Mouse (Mus musculus): ENCODE data around the gene Col26a1. TPM values are rescaled to one million over a fixed set of nuclear protein-coding genes. Genes with fewer than 3 reads are reported as not detected.

Col26a1 gene
- 136 and 141 TPM in 2 replicates for polyA plus RNA-seq (2015; fragmentation: Nextera tagmentation; extraction: Ambion mirVana)

DNA sequence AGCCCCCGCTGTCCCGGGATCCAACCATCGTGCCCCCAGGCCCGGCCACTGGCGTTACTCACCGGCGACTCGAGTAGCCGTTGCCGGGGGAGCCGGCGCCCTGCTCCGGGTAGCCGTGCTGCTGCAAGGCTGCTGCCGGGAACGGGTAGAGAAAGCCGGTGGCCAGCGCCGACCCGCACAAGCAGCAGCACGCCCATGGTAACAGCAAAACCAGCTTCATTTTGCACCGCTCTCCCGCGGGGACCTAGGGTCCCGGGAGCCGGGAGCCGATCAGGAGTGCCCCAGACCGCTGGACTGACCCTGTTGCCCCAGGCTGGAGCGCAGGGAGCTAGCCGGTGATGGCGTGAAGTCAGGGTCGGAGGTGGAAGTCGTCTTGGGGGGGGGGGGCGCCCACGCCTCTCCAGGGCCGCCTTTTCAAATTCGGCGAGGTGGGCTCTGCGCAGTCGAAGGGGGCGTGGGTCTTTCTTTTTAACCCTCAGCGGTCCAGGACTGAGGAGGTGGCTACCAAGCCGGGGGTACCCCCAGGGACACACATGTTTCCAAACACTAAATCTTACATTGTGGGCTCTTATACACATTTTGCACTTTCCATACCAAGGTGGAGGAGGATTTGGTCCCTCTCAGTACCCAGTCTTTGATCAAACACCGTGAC, at the start of gene Col26a1:
Col26a1 (minus strand) TSS at position 422 of the 652 bp plus-strand sequence.
- peak within 1 kb of the TSS; percentile 94 for H3K9ac ChIP-seq
- ATAC-seq (ENCODE audit: low FRiP score, low read depth), result peak; percentile 75
- H3K36me3 ChIP-seq, result peaks cover 10% of the 10 kb centered on the region
- under 1% methylated on average over 43 of the region's 44 CpGs for WGBS
- peaks cover 29% of the 10 kb centered on the region for H3K4me1 ChIP-seq
- H3K27me3 ChIP-seq, result no peaks in the 10 kb centered on the region
- peak within 1 kb of the TSS; percentile 83 for H3K4me2 ChIP-seq (replicated peaks)
- H3K4me3 ChIP-seq, result peak within 1 kb of the TSS; percentile 91
- no peaks in the 10 kb centered on the region for H3K9me3 ChIP-seq
- H3K27ac ChIP-seq, result peak within 1 kb of the TSS; percentile 90

DNA sequence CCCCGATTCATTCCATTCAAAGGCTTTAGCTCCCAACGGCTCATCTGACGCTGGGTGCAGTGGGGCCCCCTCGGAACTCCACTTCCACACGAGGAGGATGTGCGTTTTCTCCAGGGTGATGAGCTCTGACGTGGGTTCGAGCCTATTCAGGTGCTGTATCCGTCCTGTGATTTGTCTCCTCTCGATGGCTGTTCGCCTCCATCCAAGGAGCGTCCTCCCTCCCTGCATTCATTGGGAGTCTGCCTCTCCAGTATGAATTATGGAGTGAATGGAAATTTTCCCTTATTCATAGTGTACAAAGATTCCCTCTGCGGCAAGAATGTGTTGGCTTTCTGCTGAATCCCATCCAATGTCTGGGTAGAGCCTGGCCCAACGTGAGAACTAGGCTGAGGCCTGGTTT, 48.9 kb upstream of the Col26a1 start:
- H3K36me3 ChIP-seq, result peaks cover 4% of the 10 kb centered on the region
- no peaks in the 10 kb centered on the region for H3K27me3 ChIP-seq
- 85% methylated on average over 14 of the region's 14 CpGs for WGBS
- no peak overlapping the region for H3K4me3 ChIP-seq
- H3K4me1 ChIP-seq, result peaks cover 4% of the 10 kb centered on the region; the same call in 1 of the 2 replicates
- no peak overlapping the region for H3K9ac ChIP-seq
- no peak overlapping the region for H3K4me2 ChIP-seq (replicated peaks)
- ATAC-seq (ENCODE audit: low FRiP score, low read depth), result no peak
- H3K27ac ChIP-seq, result no peak overlapping the region
- no peaks in the 10 kb centered on the region for H3K9me3 ChIP-seq

DNA sequence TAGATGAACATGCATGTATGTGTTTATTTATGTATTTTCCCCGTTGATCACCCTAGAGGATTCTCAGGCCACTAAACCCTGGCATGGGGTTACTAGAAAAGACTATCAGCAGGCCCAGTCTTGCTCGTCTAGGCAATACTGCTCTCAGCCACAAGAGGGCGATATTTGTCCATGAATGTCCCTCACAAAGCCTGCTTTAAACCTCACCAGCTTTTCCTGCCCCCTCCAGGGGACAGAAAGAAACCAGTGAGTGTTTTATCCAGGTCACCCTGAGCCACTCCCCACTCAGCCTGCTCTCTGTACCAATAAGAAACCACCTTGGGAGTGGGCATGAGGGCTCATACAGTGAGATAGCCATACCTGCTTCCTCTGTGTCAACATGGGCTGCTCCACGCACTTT, 46.1 kb upstream of the Col26a1 start:
- Histone ChIP-seq H3K4me1 (peaks cover 4% of the 10 kb centered on the region; the same call in 1 of the 2 replicates), H3K27me3 (no peaks in the 10 kb centered on the region), H3K9ac (peak overlapping the region; percentile 39), H3K36me3 (peaks cover 18% of the 10 kb centered on the region), H3K27ac (no peak overlapping the region), H3K9me3 (no peaks in the 10 kb centered on the region), H3K4me2 (replicated peaks) (no peak overlapping the region), H3K4me3 (no peak overlapping the region)
- 20% methylated on average over 4 of the region's 4 CpGs for WGBS
- peak; percentile 69 for ATAC-seq (ENCODE audit: low FRiP score, low read depth)

DNA sequence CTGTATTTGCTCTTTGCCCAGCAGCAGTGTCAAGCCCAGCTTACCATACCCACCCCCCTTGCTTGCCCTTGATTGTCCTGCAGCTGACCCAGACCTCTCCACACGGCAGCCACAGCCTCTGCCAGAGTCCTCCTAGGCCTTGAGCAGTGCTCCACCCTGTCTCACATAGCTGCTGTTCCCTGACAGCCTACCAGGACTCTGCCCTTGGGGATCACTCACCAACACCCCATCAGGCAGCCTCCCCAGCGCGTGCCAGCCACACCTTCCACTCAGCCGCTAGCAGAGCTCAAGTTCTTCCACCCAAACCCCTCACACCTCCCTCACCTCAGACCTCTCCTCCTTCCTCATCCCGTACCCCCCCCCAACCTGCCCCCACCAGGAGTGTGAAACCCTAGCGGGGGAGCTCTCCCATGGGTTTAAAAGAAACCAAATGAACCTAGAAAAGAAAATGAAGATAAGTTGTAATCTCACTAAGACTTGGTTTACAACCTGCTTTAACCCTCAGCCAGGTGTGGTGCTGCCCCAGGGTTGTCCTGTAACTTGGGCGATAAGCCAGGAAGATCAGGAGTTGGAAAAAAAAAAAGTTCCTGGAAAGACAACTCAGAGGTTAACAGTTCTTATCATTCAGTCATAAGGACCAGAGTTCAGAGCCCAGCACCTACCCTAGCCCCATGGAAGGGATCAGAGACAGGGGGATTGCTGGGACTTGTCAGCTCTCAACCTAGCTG, 40.9 kb upstream of the Col26a1 start:
- H3K9ac ChIP-seq, result no peak overlapping the region
- ATAC-seq (ENCODE audit: low FRiP score, low read depth), result no peak
- H3K27me3 ChIP-seq, result no peaks in the 10 kb centered on the region
- H3K27ac ChIP-seq, result no peak overlapping the region
- H3K4me1 ChIP-seq, result peaks cover 6% of the 10 kb centered on the region
- WGBS, result 63% methylated on average over 7 of the region's 7 CpGs
- H3K36me3 ChIP-seq, result peaks cover 15% of the 10 kb centered on the region
- no peaks in the 10 kb centered on the region for H3K9me3 ChIP-seq
- no peak overlapping the region for H3K4me3 ChIP-seq
- H3K4me2 ChIP-seq (replicated peaks), result no peak overlapping the region

DNA sequence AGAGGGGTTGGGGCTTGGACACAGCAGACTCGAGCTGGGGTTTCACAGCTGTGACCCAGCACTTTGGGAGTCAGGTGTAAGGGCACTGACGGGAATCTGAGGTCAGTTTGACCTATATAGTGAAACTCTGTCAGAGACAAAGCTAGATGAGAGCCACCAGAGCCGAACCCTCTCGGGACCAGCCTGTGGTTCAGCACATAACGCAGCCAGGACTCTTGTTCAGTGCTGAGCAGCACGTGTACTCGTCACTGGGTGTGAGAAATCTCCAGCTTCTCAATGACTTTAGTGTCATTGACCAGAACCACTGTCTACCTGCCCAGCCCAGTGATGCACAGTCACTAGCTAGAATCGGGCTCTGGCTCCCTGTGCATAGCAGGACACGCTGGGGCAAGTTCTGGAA, 39.8 kb upstream of the Col26a1 start:
- Histone ChIP-seq H3K4me2 (replicated peaks) (no peak overlapping the region), H3K4me3 (no peak overlapping the region), H3K9me3 (no peaks in the 10 kb centered on the region), H3K27ac (no peak overlapping the region), H3K27me3 (no peaks in the 10 kb centered on the region), H3K4me1 (peaks cover 6% of the 10 kb centered on the region), H3K36me3 (peaks cover 15% of the 10 kb centered on the region), H3K9ac (no peak overlapping the region)
- ATAC-seq (ENCODE audit: low FRiP score, low read depth), result no peak
- WGBS, result 87% methylated on average over 9 of the region's 9 CpGs

DNA sequence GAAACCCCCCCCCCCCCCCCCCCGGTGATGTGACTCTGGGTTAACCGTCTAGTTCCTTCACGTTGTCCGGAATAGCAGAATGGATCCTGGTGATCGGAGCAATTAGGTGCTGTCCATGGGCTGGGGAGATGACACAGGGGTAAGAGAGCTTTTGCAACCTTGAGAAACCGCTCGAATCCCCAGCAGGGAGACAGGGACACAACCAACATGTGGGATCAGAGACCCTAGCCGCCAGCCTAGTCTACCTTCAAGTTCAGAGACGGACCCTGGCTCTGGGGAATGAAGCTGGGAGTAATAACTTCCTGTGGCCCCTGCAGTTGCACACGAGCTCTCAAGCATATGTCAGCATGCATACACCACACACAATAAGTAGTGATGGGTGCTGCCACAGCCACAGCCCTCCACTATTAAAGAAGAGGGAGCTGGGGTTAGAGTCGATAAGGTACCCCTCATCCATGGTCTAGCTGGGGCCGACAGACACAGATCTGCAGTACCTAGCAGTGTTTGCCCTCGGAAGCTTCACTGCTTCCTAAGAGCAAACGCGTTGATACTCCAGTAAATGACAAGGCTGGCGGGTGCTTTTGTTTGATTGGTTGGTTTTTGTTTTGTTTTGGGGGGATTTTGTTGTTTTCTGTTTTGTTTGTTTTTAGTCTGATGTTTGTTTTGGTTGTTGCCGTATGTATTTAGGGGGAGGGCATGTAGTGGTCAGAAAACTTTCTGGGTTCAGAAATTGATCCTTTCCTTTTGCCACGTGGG, 36.7 kb upstream of the Col26a1 start:
- WGBS, result 21% methylated on average over 18 of the region's 18 CpGs

DNA sequence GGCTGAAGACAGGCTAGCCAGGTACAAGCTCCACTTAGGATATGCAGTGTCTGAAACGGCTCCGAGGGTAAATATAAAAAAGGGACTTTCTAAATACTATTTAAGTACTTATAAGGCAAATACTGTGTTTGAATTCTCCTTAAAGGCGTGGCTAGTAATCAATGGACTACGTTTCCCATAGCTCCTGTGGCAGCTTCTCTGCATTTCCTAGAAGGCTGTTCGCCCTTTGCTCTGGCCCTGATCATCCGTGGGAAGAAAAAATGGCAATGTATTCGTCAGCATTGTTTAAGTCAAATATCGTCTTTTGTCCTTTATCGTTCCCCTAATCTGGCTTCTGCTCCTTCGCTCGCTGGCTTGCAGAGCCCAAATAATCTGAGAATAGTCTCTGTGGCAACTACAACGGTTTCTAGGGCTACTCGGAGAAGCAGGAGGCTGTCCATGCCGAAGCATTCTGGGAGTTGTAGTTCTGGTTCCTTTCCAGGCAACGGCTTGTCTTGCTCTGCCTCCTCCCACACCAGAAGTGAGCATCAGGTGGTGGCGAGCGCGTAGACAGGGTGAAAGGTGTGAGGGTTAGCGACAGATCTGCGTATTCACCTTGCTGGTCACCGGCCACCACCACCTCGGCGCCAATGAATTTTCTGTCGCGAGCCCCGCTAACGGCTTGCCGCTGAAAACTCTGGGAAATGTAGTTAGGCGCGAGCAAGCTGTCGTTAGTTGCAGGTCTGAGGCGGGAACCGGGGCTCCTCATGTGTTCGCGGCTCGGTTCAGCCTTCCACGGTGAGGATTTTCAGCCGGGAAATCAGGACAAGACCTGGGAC, 35.9 kb upstream of the Col26a1 start:
- no peaks in the 10 kb centered on the region for H3K27me3 ChIP-seq
- peaks cover 2% of the 10 kb centered on the region; the same call in 1 of the 2 replicates for H3K36me3 ChIP-seq
- H3K4me2 ChIP-seq (replicated peaks), result peak overlapping the region; percentile 76
- peak overlapping the region; percentile 60 for H3K4me3 ChIP-seq
- peaks cover 6% of the 10 kb centered on the region for H3K4me1 ChIP-seq
- no peaks in the 10 kb centered on the region for H3K9me3 ChIP-seq
- 2% methylated on average over 38 of the region's 38 CpGs for WGBS
- 0 out of 2 replicates have a peak overlapping the region, but pooled peaks have one; percentile 2 for H3K27ac ChIP-seq
- peak; percentile 89 for ATAC-seq (ENCODE audit: low FRiP score, low read depth)
- H3K9ac ChIP-seq, result peak overlapping the region; percentile 74

More for the DNA sequence above, 36.7 kb upstream of the Col26a1 start:
- Histone ChIP-seq H3K9ac (peak overlapping the region; percentile 74), H3K4me3 (peak overlapping the region; percentile 60), H3K27me3 (no peaks in the 10 kb centered on the region), H3K4me1 (peaks cover 6% of the 10 kb centered on the region), H3K36me3 (no peaks in the 10 kb centered on the region), H3K4me2 (replicated peaks) (peak overlapping the region; percentile 76), H3K27ac (no peak overlapping the region), H3K9me3 (no peaks in the 10 kb centered on the region)
- ATAC-seq (ENCODE audit: low FRiP score, low read depth), result no peak

DNA sequence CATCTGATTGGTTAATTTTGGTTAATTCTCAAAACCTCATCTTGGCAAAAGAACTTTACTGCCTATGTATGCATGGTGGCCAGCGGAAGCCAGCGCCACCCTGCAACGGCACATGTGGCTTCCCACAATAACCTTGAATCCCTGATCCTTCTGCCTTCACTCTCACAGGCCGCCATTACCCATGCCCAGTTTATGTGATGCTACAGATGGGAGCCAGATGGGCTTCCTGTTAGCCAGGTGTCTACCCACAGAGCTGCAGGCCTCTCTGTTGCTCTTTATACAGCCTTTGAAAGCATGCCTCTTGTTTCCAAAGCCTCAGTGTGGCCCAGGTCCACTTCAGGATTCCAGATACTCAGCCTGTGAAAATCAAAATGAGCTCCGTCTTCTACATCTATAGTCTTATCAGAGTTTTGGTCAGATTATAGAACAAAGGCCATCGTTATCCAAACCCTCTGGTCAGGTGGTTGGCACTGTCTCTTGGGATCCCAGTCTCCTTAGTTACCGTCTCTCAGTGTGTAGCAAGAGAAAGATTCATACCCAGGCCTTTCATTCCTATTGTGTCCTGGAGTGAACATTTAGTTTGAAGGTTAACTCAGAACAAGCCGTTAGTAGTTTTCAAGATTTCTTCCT, 34.7 kb upstream of the Col26a1 start:
- Histone ChIP-seq H3K27me3 (no peaks in the 10 kb centered on the region), H3K9me3 (no peaks in the 10 kb centered on the region), H3K36me3 (peaks cover 13% of the 10 kb centered on the region), H3K9ac (no peak overlapping the region), H3K4me1 (peaks cover 6% of the 10 kb centered on the region), H3K4me2 (replicated peaks) (no peak overlapping the region), H3K27ac (no peak overlapping the region), H3K4me3 (no peak overlapping the region)
- WGBS, result 93% methylated on average over 8 of the region's 8 CpGs
- no peak for ATAC-seq (ENCODE audit: low FRiP score, low read depth)

DNA sequence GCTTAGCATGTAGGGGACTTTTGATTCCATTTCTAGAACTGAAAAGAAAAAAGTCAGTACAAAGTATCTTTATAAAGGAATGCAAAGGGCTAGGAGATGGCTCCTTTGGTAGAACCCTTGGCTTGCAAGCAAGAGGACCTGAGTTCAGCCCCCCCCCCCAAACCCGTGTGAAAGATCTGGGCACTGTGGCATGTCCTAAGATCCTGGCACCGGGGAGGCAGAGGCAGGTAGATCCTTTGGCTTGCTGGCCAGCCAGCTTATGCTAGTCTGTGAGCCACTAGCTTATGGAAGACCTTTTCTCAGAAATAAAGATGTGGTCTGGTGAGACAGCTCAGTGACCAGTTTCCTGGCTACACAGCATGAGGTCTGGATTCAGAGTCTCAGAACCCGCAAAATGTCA, 31.2 kb upstream of the Col26a1 start:
- no peak for ATAC-seq (ENCODE audit: low FRiP score, low read depth)
- no peaks in the 10 kb centered on the region for H3K27me3 ChIP-seq

DNA sequence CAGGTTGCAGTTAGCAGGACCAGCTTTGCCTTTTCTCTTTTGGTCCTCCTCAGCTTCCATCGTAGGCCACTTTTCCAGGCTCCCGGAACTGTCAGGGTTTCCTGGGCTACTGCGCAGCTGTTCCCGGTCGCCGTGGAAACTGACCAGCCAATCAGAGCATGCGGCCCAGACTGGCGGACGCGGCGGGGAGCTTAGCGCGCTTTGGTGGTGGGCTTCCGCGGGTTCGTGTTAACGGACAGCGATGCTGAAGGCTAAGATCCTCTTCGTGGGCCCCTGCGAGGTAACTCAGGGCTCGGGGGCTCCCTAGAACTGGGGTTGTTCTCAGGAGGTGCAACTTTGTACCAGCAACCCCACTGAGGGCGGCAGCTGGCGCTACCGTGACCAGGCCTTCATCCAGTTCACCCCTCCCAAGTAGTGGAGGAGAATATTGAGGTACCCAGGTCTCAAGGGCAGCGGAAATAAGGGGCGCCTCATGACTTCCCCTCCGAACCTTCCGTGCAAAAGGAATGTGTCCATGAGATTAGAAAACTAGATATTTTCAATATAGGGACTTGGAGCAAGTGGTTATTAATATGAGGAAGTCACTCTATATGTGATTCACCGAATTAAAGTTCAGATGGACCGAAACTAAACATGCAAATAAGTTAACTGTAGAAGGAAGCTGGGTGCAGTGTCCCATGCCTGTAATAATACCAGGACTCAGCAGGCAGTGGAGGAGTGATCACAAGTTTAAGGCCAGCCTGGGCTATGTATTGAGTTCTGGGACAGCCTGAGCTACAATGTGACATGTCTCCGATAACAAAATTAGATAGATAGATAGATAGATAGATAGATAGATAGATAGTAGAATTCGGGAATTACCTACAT, 25.2 kb upstream of the Col26a1 start, which contains the start of gene Ift22:
Ift22 (plus strand) TSS at position 160 of the 867 bp plus-strand sequence.
- Histone ChIP-seq H3K27ac (no peak within 1 kb of the TSS), H3K4me3 (peak within 1 kb of the TSS; percentile 67), H3K9ac (peak within 1 kb of the TSS; percentile 74), H3K9me3 (0 out of 2 replicates have a peak, but pooled peaks cover 4% of the 10 kb centered on the region), H3K36me3 (peaks cover 27% of the 10 kb centered on the region), H3K27me3 (no peaks in the 10 kb centered on the region), H3K4me1 (peaks cover 15% of the 10 kb centered on the region; the same call in 1 of the 2 replicates), H3K4me2 (replicated peaks) (peak within 1 kb of the TSS; percentile 77)
- 10% methylated on average over 32 of the region's 32 CpGs for WGBS
- ATAC-seq (ENCODE audit: low FRiP score, low read depth), result peak; percentile 96

More for the DNA sequence above, 31.2 kb upstream of the Col26a1 start:
- Histone ChIP-seq H3K9me3 (no peaks in the 10 kb centered on the region), H3K4me2 (replicated peaks) (no peak overlapping the region), H3K36me3 (peaks cover 35% of the 10 kb centered on the region), H3K4me1 (0 out of 2 replicates have a peak, but pooled peaks cover 2% of the 10 kb centered on the region), H3K4me3 (no peak overlapping the region), H3K9ac (no peak overlapping the region), H3K27ac (no peak overlapping the region)
- 91% methylated on average over 3 of the region's 3 CpGs for WGBS

All from limb, embryonic 13.5 days (tissue).